ENCODE assay signal across 1 mouse cellular context in the genomic region with DNA sequence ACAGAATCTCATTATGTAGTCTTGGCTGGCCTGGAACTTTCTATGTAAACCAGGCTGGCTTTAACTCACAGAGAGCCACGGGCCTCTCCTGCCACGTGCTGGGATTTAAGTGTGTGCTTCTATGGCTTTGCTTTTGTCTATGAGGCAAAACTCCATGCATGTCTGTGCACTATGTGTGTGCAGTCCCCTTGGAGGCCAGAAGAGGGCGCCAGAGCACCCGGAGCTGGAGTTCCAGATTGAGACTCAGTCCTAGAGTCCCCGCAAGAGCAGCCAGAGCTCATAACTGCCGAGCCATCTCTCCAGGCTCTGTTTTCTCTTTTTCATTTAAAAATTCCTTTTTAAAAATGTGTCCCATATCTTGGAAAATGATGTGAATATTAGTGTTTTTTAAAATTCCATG.
TF ChIP-seq lines count a peak whose summit lies in the region.

No protein-coding gene starts in this region.

TF ChIP-seq in MEL, 35 proteins besides CTCF, POLR2A, EP300 and RAD21 (continued from another document):
- TF ChIP-seq USF2 (IDR thresholded peaks at IDR 0.05; ENCODE audit: borderline replicate concordance in 1 of 2, insufficient read depth in 1 of 2, low read depth in 1 of 2, low read length in 2 of 2) (no peak), NELFE (IDR thresholded peaks at IDR 0.05; ENCODE audit: low read depth, low read length) (no peak), E2F4 (IDR thresholded peaks at IDR 0.05; ENCODE audit: borderline replicate concordance, low read depth, low read length) (no peak)
TF ChIP-seq in MEL: peak in this region for 1.
